Comparison of ENCODE assay signal across 21 mouse cellular contexts in the genomic region with DNA sequence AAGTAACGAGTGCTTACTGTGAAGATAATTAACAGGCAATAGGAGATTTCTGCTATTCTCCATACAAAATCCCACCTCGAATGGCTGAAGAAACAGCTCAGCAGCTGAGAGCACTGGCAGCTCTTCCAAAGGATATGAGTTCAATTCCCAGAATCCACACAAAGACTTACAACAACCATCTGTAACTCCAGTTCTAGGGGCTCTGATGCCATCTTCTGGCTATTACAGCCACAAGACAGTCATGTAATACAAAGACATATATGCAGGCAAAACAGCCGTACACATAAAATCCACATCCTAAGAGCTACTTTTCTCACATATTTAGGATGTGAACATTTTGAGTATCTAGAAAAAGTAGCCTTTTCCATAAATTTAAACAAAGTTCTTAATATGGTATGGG. TPM values are rescaled to one million over a fixed set of nuclear protein-coding genes. Genes with fewer than 3 reads are reported as not detected.
DNase-seq lines count a peak whose midpoint lies in the region; ATAC-seq and TF ChIP-seq lines count a peak whose summit lies in the region.
"Had no signal": no experiment of that assay in that cellular context is flagged by ENCODE, and none has a peak within 500 bp of the region (broad histone marks: within the 10 kb centered on the region; RNA-seq: fewer than 3 reads in every experiment).

No protein-coding gene starts in this region.

- TF ChIP-seq RAD21 in MEL (IDR thresholded peaks at IDR 0.05; ENCODE audit: low read depth, low read length), result peak; percentile 41

- H3K27me3 ChIP-seq in forebrain, postnatal 0 days (ENCODE audit: insufficient read depth, low read length), result no peaks in the 10 kb centered on the region
- no peaks in the 10 kb centered on the region for H3K27me3 ChIP-seq in forebrain, embryonic 15.5 days
- no peaks in the 10 kb centered on the region for H3K27me3 ChIP-seq in MEL (ENCODE audit: control insufficient read depth in 1 of 2, insufficient read depth in 2 of 2, low read length in 2 of 2)
- H3K27me3 ChIP-seq: hindbrain, embryonic 12.5 days; neural tube, embryonic 13.5 days had no signal

- TF ChIP-seq CTCF in forebrain, postnatal 0 days (IDR thresholded peaks at IDR 0.05; ENCODE audit: low read depth), result no peak
- TF ChIP-seq CTCF in left cerebral cortex, adult 2 months (IDR thresholded peaks at IDR 0.05), result peak; percentile 5; the same call in 1 of the 2 replicates
- peak in 1 of 3 experiments; percentile 43; a peak in 2 of 6 replicates for TF ChIP-seq CTCF in MEL (IDR thresholded peaks at IDR 0.05 in 2 of 3, conservative IDR thresholded peaks at IDR 0.05 in 1 of 3; ENCODE audit: control insufficient read depth in 1 of 3, insufficient read depth in 1 of 3, low read depth in 2 of 3, low read length in 3 of 3, poor library complexity in 1 of 3, severe bottlenecking in 1 of 3)

- WGBS in forebrain, postnatal 0 days, result 61% methylated on average over 3 of the region's 3 CpGs
- WGBS in forebrain, embryonic 15.5 days, result 60% methylated on average over 3 of the region's 3 CpGs

- H3K79me2 ChIP-seq in MEL (ENCODE audit: control insufficient read depth, insufficient read depth, low read length, poor library complexity), result no peaks in the 10 kb centered on the region

- no peaks in the 10 kb centered on the region for H3K36me3 ChIP-seq in forebrain, postnatal 0 days (ENCODE audit: insufficient read depth)
- H3K36me3 ChIP-seq in forebrain, embryonic 15.5 days, result no peaks in the 10 kb centered on the region
- H3K36me3 ChIP-seq in MEL (ENCODE audit: control insufficient read depth in 1 of 2, insufficient read depth in 2 of 2, low read length in 2 of 2), result peaks cover 0 to 26% of the 10 kb centered on the region in 2 experiments; a peak in 2 of 4 replicates
- H3K36me3 ChIP-seq: embryonic facial prominence, embryonic 10.5 days; G1E; hindbrain, embryonic 12.5 days; midbrain, embryonic 10.5 days; neural tube, embryonic 13.5 days had no signal

- intact Hi-C loops in left cerebral cortex, adult 2 months (cut with DNase I), result no loop called here
- intact Hi-C loops in left cerebral cortex, postnatal 10 days (cut with DNase I), result no loop called here

- H3K27ac ChIP-seq in forebrain, postnatal 0 days (ENCODE audit: low read depth, low read length), result no peak overlapping the region
- no peak overlapping the region for H3K27ac ChIP-seq in forebrain, embryonic 15.5 days (replicated peaks)
- H3K27ac ChIP-seq in left cerebral cortex, adult 2 months, result no peak overlapping the region
- no peak overlapping the region for H3K27ac ChIP-seq in MEL (ENCODE audit: control insufficient read depth, low read depth, low read length)
- H3K27ac ChIP-seq: embryonic facial prominence, embryonic 10.5 days; hindbrain, embryonic 12.5 days; midbrain, embryonic 10.5 days; neural tube, embryonic 13.5 days had no signal

- no peaks in the 10 kb centered on the region for H3K9me3 ChIP-seq in forebrain, postnatal 0 days (ENCODE audit: low read length)
- no peaks in the 10 kb centered on the region for H3K9me3 ChIP-seq in forebrain, embryonic 15.5 days
- no peaks in the 10 kb centered on the region for H3K9me3 ChIP-seq in MEL (replicated peaks; ENCODE audit: insufficient read depth, low read length)
- H3K9me3 ChIP-seq: embryonic facial prominence, embryonic 10.5 days; G1E; hindbrain, embryonic 12.5 days; midbrain, embryonic 10.5 days; neural tube, embryonic 13.5 days had no signal

- no peak for TF ChIP-seq POLR2A in MEL (IDR thresholded peaks at IDR 0.05; ENCODE audit: control insufficient read depth in 1 of 2, insufficient read depth in 1 of 2, low read depth in 1 of 2, low read length in 2 of 2, poor library complexity in 1 of 2)

- no peaks in the 10 kb centered on the region for H3K4me1 ChIP-seq in forebrain, postnatal 0 days (ENCODE audit: insufficient read depth)
- H3K4me1 ChIP-seq in forebrain, embryonic 15.5 days, result no peaks in the 10 kb centered on the region
- H3K4me1 ChIP-seq in MEL (ENCODE audit: control insufficient read depth in 1 of 2, insufficient read depth in 2 of 2, low read length in 2 of 2), result peaks cover 8 to 17% of the 10 kb centered on the region in 2 experiments
- H3K4me1 ChIP-seq: embryonic facial prominence, embryonic 10.5 days; hindbrain, embryonic 12.5 days; midbrain, embryonic 10.5 days; neural tube, embryonic 13.5 days had no signal

- TF ChIP-seq EP300 in MEL (IDR thresholded peaks at IDR 0.05; ENCODE audit: low read depth in 1 of 2, low read length in 2 of 2), result 0 out of 4 replicates have a peak, but pooled peaks of 1 of the 2 experiments have one; percentile 32

- no peak overlapping the region for H3K4me2 ChIP-seq in forebrain, postnatal 0 days (ENCODE audit: low read depth)
- no peak overlapping the region for H3K4me2 ChIP-seq in forebrain, embryonic 15.5 days (replicated peaks)
- H3K4me2 ChIP-seq: hindbrain, embryonic 12.5 days; neural tube, embryonic 13.5 days had no signal

- ATAC-seq in forebrain, postnatal 0 days, result no peak
- no peak for ATAC-seq in forebrain, embryonic 15.5 days (replicated peaks)
- ATAC-seq: forebrain, embryonic 16.5 days had no signal

- DNase-seq in forebrain, postnatal 0 days, result peak; percentile 3
- no peak for DNase-seq in left cerebral cortex, adult 2 months (ENCODE audit: extremely low spot score in 1 of 2, low spot score in 2 of 2)
- no peak for DNase-seq in left cerebral cortex, postnatal 10 days (ENCODE audit: extremely low spot score in 1 of 2, low spot score in 2 of 2)
- DNase-seq in 3T3-L1 (ENCODE audit: low read depth, low spot score) (peak; percentile 36), MEL (ENCODE audit: low read depth, low spot score) (peak; percentile 28)
- DNase-seq in cerebellum, postnatal 25 days, result no peak
- DNase-seq in adrenal gland, postnatal 25 days, result no peak
- DNase-seq: adrenal gland, postnatal 14 days; cerebellum, adult 9-10 months; heart, adult 11 months; layer of hippocampus, adult 9-11 months; spleen, adult 18-20 months had no signal

- no peak overlapping the region for H3K4me3 ChIP-seq in forebrain, postnatal 0 days (ENCODE audit: low read depth, low read length)
- no peak overlapping the region for H3K4me3 ChIP-seq in forebrain, embryonic 15.5 days
- H3K4me3 ChIP-seq in left cerebral cortex, adult 2 months, result no peak overlapping the region
- no peak overlapping the region for H3K4me3 ChIP-seq in MEL (ENCODE audit: control insufficient read depth in 1 of 2, insufficient read depth in 1 of 2, low read depth in 2 of 2, low read length in 2 of 2)
- H3K4me3 ChIP-seq: embryonic facial prominence, embryonic 10.5 days; hindbrain, embryonic 12.5 days; midbrain, embryonic 10.5 days; neural tube, embryonic 13.5 days had no signal

- H3K9ac ChIP-seq in forebrain, postnatal 0 days, result no peak overlapping the region
- H3K9ac ChIP-seq in forebrain, embryonic 15.5 days (replicated peaks), result no peak overlapping the region
- H3K9ac ChIP-seq in MEL (ENCODE audit: control insufficient read depth, low read depth, low read length, poor library complexity, severe bottlenecking), result no peak overlapping the region
- H3K9ac ChIP-seq: hindbrain, embryonic 12.5 days; neural tube, embryonic 13.5 days had no signal

TF ChIP-seq in MEL, 35 proteins besides CTCF, POLR2A, EP300 and RAD21 (continues in another document):
- TF ChIP-seq MAZ (IDR thresholded peaks at IDR 0.05; ENCODE audit: low read depth, low read length), result no peak
- TF ChIP-seq USF2 (IDR thresholded peaks at IDR 0.05; ENCODE audit: borderline replicate concordance in 1 of 2, insufficient read depth in 1 of 2, low read depth in 1 of 2, low read length in 2 of 2), result no peak
- TF ChIP-seq ETS1 (IDR thresholded peaks at IDR 0.05; ENCODE audit: low read depth, low read length), result no peak
- TF ChIP-seq TBP (IDR thresholded peaks at IDR 0.05; ENCODE audit: low read depth, low read length), result no peak
- no peak for TF ChIP-seq SIN3A (IDR thresholded peaks at IDR 0.05; ENCODE audit: low read length)
- TF ChIP-seq MYC (IDR thresholded peaks at IDR 0.05; ENCODE audit: low read depth, low read length), result no peak
- TF ChIP-seq MAX (IDR thresholded peaks at IDR 0.05; ENCODE audit: low read length), result no peak
- TF ChIP-seq ZC3H11A (IDR thresholded peaks at IDR 0.05; ENCODE audit: low read depth, low read length), result peak; percentile 32
- peak; percentile 37 for TF ChIP-seq SMC3 (IDR thresholded peaks at IDR 0.05; ENCODE audit: low read depth, low read length)

RNA-seq across cellular contexts. Expression of a gene that starts 27.4 kb away (rescaled TPM):
- 0.08 and 0.33 TPM in 2 replicates for total RNA-seq in forebrain, postnatal 0 days (2014; rRNA removed)
- polyA plus RNA-seq in forebrain, postnatal 0 days (2015; fragmentation: Nextera tagmentation; extraction: Ambion mirVana), result 0.15 TPM in 2 replicates
- 0.19 and 0.28 TPM in 2 replicates for polyA plus RNA-seq in forebrain, embryonic 15.5 days (2015; fragmentation: Nextera tagmentation; extraction: Ambion mirVana)
- total RNA-seq in left cerebral cortex, adult 2 months (2021), result under 1 TPM; 0.21 to 0.41 TPM
- total RNA-seq in left cerebral cortex, postnatal 10 days (2021), result under 1 TPM; 0.17 to 0.26 TPM
- 2.1 and 2.2 TPM in 2 replicates for total RNA-seq in MEL (2012; rRNA removed)
- polyA plus RNA-seq in MEL (2012; ENCODE audit: insufficient read depth in 1 of 2, insufficient read length in 2 of 2, low read depth in 1 of 2, low replicate concordance in 2 of 2, missing spikeins in 1 of 2), result 1 to 10 TPM in 1 of 2 experiments, not detected in 1; 2.1 TPM
- total RNA-seq in adrenal gland, postnatal 25 days (2021), result 0.15 TPM in 1 of 2 replicates, not detected in the other
- total RNA-seq: gastrocnemius, adult 18-20 months had no signal
- polyA plus RNA-seq: embryonic facial prominence, embryonic 10.5 days; G1E; hindbrain, embryonic 12.5 days; lung, embryonic 16.5 days; midbrain, embryonic 10.5 days had no signal

RNA-seq across cellular contexts. Expression of a gene that starts 30.7 kb away (rescaled TPM):
- 0.95 and 1.2 TPM in 2 replicates for total RNA-seq in forebrain, postnatal 0 days (2014; rRNA removed)
- 0.23 and 0.75 TPM in 2 replicates for polyA plus RNA-seq in forebrain, postnatal 0 days (2015; fragmentation: Nextera tagmentation; extraction: Ambion mirVana)
- polyA plus RNA-seq in forebrain, embryonic 15.5 days (2015; fragmentation: Nextera tagmentation; extraction: Ambion mirVana), result 0.60 and 0.61 TPM in 2 replicates
- total RNA-seq in left cerebral cortex, adult 2 months (2021), result 1 to 10 TPM; 2.2 to 2.4 TPM
- total RNA-seq in left cerebral cortex, postnatal 10 days (2021), result under 1 TPM; 0.83 to 0.97 TPM
- total RNA-seq in MEL (2012; rRNA removed), result 0.95 and 1.3 TPM in 2 replicates
- under 1 TPM in 1 of 2 experiments, not detected in 1; 0.31 TPM for polyA plus RNA-seq in MEL (2012; ENCODE audit: insufficient read depth in 1 of 2, insufficient read length in 2 of 2, low read depth in 1 of 2, low replicate concordance in 2 of 2, missing spikeins in 1 of 2)
- total RNA-seq in adrenal gland, postnatal 25 days (2021), result 1.2 and 1.5 TPM in 2 replicates
- total RNA-seq: gastrocnemius, adult 18-20 months had no signal
- polyA plus RNA-seq: G1E had no signal

RNA-seq across cellular contexts. Expression of a gene that starts 39.0 kb away (rescaled TPM):
- total RNA-seq in forebrain, postnatal 0 days (2014; rRNA removed), result 10.0 and 14.6 TPM in 2 replicates
- polyA plus RNA-seq in forebrain, postnatal 0 days (2015; fragmentation: Nextera tagmentation; extraction: Ambion mirVana), result 4.9 and 8.7 TPM in 2 replicates
- polyA plus RNA-seq in forebrain, embryonic 15.5 days (2015; fragmentation: Nextera tagmentation; extraction: Ambion mirVana), result 28.0 and 29.6 TPM in 2 replicates
- 10 to 100 TPM; 20.6 to 25.2 TPM for total RNA-seq in left cerebral cortex, adult 2 months (2021)
- total RNA-seq in left cerebral cortex, postnatal 10 days (2021), result 10 to 100 TPM; 16.3 to 18.8 TPM
- 11.9 and 14.1 TPM in 2 replicates for total RNA-seq in MEL (2012; rRNA removed)
- 10 to 100 TPM in 1 of 2 experiments, not detected in 1; 10.8 TPM for polyA plus RNA-seq in MEL (2012; ENCODE audit: insufficient read depth in 1 of 2, insufficient read length in 2 of 2, low read depth in 1 of 2, low replicate concordance in 2 of 2, missing spikeins in 1 of 2)
- total RNA-seq in adrenal gland, postnatal 25 days (2021), result 32.7 and 42.6 TPM in 2 replicates

Comparison
In these comparisons a context has a peak if more than half of its experiments do, and no peak if none do; other contexts are left out.
1. DNase-seq: peak in forebrain, postnatal 0 days (single experiment), 3T3-L1 (single experiment) and MEL (single experiment); none in left cerebral cortex, adult 2 months (0 of 2), left cerebral cortex, postnatal 10 days (0 of 2), cerebellum, postnatal 25 days (0 of 2) and adrenal gland, postnatal 25 days (single experiment).